In the genomic region with DNA sequence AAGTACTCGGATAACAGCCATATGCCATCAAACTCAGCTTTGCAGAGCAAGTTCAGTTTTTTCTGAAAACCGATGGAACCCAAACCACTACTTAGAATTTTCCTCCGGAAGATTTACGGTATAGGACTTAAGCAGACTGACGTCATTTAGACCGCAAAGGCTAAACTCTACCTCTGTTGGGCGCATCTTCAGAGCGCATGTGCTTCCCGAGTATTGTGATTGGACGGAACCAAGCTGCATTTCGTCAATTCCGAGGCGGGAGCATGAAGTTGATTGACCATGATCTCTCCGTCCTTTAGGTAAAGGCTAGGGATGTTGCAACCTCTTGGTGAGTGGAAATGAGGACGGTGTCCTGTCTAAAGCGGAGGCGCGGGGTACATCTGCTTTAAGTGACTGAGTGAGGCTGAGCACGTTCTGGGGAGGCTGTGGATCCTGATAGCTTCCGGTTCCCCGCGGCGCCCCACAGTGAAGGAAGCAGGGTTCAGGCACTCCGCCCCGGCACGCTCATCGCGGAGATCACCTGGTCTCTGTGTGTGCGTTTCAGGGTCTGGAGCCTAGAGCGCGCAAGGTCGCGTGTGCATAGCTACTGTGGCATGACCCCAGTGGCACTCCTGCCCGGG, we compare ENCODE assay signal across 8 mouse cellular contexts. TPM values are rescaled to one million over a fixed set of nuclear protein-coding genes. Genes with fewer than 3 reads are reported as not detected.
A peak's percentile ranks its signal among the peaks of the same experiment; 100 is the strongest.
DNase-seq lines count a peak whose midpoint lies in the region; ATAC-seq lines count a peak whose summit lies in the region.

A gene (plus strand): TSS at position 199 of the 620 bp plus-strand sequence.

- DNase-seq in adipocyte (ENCODE audit: low spot score): peak; percentile 97
- DNase-seq in embryo, embryonic 10 days (ENCODE audit: low spot score): peak; percentile 95
- peak; percentile 57 for DNase-seq in gastrocnemius, postnatal 10 days
- DNase-seq in induced T-regulatory cell, adult 2 months (ENCODE audit: low read depth): peak; percentile 99
- peak; percentile 86 to 94 for DNase-seq in left cerebral cortex, adult 9 months (ENCODE audit: low spot score in 2 of 2)
- DNase-seq in right cerebral cortex, postnatal 14 days: peak; percentile 71
- DNase-seq in urinary bladder, postnatal 36 days (ENCODE audit: low spot score in 2 of 2): peak; percentile 74 to 82

- ATAC-seq in megakaryocyte progenitor cell, adult 5-6 weeks (replicated peaks; ENCODE audit: poor library complexity): peak; percentile 90

RNA-seq across cellular contexts. Expression of the gene that starts here (rescaled TPM):
- 10 to 100 TPM; 14.9 to 16.2 TPM for total RNA-seq in gastrocnemius, postnatal 10 days (2021)
- total RNA-seq in megakaryocyte progenitor cell, adult 5-6 weeks (2015): 14.4 and 15.3 TPM in 2 replicates
- 14.2 and 19.3 TPM in 2 replicates for total RNA-seq in megakaryocyte progenitor cell, adult 5-6 weeks (2017)

Comparison
In these comparisons a context has a peak if more than half of its experiments do, and no peak if none do; other contexts are left out.
1. Peak in every context shown above with its lines: DNase-seq and ATAC-seq.